Mouse (Mus musculus) embryo, embryonic 9.5 days (tissue): ENCODE measurements around the gene Armh1.
"Not testable (repeated sequence)": the region's sequence is repeated elsewhere in the genome, so short reads cannot be mapped to it uniquely, and the experiment has no call there.

Source experiments
- DNase-seq: peaks from one replicate; pipeline ENCODE4 v3.0.0-alpha.2; 2017; ENCODE audit errors: extremely low spot score

Gene Armh1

DNA sequence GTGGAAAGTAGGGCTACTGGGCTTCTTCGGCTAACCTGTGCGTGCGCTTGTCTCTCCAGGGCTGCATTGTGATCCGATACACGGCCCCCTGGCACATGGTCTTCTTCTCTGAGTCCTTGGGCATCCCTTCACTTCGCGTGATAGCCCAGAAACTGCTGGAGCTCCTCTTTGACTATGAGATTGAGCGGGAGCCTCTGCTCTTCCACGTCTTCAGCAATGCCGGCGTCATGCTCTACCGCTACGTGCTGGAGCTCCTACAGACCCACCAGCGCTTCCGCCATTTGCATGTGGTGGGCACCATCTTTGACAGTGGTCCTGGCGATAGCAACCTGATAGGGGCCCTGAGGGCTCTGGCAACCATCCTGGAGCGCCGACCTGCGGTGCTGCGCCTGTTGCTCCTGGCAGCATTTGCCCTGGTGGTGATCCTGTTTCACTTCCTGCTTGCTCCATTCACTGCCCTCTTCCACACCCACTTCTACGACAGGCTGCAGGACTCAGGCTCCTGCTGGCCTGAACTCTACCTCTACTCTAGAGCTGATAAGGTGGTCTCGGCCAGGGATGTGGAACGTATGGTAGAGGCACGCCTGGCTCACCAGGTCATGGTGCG is 16.0 kb upstream of the Armh1 start:
- no peak for DNase-seq

DNA sequence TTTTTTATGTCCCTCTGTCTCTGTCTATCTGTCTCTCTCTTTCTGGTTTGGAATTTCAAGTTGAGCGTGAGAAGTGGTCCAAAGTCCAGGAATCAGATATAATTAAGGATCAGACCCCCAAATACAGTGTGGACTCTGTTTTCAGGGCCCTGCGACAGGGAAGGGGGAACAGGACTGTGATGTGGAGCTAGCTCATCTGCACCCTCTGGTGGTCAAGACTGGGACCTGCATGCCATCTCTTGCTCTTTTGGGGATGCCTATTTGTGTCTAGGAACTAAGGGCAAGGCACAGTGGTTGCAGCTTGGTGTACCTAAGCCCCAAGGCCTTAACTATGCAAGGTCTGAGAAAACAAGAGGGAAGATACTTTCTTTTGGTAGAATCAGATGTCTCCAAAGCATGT is 15.4 kb upstream of the Armh1 start:
- peak; percentile 82 for DNase-seq

DNA sequence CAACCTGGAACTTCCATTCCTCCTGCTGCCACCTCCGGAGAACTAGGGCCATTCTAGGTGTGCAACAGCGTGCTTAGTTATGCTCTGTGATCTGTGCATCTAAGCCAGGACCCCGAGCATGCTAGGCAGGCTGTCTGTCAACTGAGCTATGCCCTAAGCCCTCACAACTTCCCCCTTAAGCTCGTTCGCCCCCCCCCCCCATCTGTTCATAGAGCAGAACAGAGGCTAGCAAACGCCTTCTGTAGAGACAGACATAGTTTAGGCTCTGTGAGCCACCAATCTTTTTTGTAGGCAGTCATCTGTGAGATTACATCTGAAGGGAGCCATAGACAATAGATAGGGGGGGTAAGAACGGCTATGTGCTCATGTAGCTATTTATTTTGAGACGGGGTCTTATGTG is 11.1 kb upstream of the Armh1 start:
- DNase-seq = no peak

DNA sequence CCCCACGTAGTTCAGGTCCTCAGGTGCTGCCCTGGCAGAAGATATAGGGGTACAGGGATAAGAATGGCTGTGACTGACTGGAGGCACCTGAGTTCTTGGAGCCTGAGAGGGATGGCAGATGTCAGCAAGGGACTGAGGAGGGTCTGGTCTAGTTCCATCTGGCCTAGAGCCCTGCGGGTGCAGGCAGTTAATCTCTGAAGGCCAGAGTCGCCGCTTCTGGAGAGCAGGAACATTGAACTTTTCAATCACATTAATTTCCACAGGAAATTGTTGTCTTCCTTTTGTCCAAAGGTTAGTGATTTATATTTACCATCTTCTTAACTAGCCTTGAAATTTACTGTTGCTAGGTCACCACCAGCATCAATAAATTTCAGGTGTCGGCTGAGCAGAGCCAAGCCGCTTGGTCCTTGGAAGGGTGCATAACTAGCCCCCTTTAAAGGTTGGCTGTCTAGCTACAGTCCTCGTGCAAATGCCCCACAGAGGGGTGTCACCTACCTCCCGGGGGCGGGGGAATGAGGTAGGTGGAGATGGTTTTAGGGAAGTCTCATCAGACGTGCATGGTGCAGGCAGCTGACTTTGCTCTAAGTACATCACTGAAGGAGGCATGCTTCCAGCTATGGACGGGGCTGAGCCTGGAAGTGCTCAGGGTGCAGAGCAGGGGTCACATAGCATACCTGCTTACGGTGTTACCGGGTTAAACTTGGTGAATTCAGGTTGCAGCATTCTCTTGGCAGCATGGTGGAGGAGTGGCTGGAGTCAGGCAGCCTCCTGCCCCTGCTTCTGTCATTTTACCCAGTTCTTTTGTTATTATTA is 10.4 kb upstream of the Armh1 start:
- no peak for DNase-seq

DNA sequence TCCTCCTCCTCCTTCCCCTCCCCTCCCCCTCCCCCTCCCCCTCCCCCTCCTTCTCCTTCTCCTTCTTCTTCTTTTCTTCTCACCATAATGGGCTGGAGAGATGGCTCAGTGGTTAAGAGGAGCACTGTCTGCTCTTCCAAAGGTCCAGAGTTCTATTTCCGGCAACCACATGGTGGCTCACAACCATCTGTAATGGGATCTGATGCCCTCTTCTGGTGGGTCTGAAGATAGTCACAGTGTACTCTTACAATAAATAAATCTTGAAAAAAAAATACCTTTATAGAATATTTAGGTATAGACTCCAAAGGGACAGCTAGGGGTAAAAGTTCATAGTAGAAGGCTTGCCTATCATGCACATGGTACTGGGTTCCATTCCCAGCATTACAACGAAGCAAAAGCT is 9.3 kb upstream of the Armh1 start:
- DNase-seq = no peak

DNA sequence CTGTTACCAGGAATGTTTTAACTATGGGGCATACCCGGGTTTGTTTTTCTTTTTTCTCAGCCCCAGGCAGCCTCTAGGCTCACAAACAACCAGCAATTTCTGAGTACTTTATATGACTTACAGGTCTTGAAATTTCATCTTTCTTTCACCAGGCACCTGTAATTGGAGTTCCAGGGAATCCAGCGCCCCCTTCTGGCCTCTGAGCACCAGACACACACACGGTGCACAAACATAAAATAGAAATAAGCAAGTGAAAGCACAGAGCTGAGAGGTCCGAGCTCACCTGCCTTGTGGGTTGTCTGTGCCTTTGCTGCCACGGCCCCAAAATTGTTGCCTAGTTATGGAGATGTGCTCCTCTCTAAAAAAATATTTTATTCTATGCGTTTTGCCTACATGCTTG is 8.0 kb upstream of the Armh1 start:
- DNase-seq = not testable (repeated sequence)

DNA sequence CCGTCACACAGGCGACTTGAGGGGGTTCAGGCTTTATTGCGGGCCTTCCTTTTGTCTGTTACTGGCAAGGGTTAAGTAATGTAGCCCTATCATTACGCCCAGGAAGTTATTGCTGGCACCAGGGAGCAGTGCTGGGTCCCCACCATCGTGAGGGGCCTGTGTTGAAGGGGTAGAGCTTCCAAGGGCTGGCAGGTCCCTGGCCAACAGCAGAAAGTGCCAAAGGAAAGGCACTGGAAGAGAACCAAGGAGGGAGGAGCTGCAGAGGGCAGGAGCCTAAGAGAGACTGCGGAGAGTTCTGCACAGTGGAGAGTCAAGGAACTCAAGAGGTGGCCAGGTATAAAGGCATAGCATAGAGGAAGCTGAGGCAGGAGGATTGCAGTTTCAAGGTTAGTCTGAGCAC is 2.7 kb upstream of the Armh1 start:
- no peak for DNase-seq

DNA sequence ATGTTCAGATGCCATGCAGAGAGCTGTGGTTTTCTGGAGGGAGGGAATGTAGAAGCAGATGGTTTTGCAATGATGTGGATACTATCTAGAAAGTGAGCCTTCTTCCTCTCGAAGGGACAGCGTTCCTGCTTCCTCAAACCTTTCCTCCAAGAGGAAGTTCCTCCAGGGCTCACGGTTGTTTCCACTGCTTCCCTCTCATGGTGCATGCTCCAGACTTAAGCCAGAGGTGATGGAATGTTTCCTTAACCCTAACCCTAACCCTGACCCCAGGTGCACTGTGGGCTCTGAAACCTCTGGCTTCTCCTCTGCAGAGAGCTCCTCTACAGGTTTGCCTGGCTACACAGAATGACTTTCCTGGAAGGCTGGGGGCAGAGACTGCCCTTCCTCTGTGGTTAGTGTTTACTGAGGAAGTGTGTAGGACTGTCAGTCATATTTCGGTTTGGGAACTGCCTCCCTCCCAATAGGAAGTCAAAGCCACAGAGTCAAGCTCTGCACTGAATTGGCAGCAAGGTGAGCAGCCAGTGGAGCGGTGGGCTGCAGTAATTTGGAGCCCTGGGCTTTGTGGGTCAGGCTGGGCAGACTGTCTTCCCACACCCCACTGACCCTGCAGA is 2.2 kb upstream of the Armh1 start:
- no peak for DNase-seq

DNA sequence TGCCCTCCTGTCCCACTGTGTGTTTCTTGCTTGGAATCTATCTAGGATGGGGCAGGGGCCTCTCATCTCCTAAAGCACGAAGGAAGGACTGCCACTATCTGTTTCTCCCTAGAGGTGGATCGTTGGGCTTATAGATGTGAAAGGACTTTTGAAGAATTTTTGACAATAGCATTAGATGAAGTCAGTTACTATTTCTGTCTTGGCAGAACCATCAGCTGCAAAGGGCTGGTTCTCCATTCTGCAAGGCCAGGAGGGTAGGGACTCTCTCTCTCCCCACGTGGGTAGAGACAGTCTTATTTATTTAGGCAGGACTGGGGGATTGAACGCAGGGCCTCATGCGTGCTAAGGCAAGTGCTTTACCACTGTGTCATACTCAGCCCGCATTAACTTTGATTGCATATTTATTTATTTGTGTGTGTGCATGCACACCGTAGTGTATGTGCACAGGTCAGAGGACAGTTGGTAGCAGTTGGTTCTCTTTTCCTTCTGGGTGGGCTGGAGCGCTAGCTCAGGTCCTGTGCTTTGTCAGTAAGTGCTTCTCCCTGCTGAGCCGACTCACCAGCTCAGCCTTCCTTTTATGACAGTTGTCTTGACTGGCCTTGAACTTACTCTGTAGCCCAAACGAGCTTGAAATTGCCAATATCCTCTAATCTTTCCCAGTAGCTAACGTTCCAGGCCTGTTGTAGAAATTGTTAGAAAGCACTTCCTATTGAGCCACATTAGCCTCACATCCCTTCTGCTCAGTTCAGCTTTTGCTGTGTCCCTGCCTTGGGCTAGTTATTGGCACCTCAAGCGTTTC is 1.5 kb upstream of the Armh1 start:
- DNase-seq = no peak

DNA sequence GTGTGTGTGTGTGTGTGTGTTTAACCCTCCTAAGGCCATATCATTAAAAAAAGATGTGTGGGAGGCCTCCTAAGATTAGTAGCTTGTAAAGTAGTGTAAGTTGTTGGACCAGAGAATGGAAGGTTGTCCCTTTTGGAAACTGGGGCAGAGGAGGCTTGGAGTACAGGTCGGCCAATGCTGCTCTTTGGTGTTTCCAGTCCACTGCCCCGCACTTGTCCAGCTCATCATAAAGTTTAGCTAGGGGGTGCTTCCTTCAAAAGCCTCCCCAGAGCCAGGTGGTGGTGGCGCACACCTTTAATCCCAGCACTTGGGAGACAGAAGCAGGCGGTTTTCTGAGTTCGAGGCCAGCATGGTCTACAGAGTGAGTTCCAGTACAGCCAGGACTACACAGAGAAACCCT is 830 bp upstream of the Armh1 start:
- no peak for DNase-seq

DNA sequence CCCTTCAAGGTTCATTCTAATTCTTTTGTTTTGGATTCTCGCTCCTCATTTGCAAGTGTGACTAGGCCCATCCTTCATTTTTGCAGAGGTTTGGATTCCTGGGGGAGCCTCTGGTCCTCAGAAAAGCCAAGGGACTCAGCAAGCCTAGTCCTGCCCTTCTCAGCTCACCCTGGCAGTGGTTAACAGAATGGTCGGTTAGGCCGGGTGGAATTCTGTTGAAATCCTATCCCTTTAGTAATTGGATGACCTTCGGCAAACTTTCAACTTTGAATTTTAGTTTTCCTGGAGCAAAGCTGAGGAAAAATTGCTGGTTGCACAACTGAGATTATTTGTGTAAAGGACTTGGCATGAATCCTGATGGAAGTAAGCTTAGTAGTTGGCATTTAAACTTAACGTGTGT is 426 bp upstream of the Armh1 start:
- no peak for DNase-seq

DNA sequence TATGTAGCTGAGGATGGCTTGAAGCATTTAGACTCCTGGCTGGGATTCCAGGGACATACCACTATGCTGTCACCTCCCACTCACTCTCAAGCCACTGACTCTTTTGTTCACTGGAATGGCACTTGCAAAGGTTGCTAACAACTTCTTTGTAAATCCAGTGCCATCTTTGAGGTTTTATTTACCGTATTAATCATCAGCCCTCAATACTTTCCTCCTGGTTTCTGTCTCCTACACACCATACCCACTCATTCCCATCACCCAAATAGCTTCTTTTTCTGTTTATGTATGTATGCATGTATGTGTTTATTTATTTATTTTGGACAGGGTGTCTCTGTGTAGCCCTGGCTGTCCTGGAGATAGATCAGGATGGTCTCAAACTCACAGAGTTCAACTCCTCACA is 943 bp downstream of the Armh1 start:
- no peak for DNase-seq

DNA sequence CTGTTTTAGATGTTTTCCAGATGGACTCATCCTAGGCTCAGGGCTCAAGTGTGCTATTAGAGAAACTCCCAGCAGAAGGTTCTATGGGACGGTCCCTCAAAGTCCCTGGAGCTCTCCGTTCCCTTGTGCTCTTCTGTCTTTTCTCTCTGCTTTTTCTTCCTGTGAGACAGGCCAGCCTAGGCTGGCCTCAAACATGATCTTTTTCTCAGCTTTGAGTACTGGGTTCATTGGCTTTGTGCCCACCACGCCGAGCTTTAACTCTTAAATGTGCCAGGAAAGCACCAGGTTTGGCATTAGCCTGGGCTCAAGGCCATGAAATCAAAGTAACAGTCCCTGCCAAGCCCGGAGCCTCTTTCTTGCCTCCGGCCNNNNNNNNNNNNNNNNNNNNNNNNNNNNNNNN is 11.1 kb downstream of the Armh1 start:
- DNase-seq = no peak

DNA sequence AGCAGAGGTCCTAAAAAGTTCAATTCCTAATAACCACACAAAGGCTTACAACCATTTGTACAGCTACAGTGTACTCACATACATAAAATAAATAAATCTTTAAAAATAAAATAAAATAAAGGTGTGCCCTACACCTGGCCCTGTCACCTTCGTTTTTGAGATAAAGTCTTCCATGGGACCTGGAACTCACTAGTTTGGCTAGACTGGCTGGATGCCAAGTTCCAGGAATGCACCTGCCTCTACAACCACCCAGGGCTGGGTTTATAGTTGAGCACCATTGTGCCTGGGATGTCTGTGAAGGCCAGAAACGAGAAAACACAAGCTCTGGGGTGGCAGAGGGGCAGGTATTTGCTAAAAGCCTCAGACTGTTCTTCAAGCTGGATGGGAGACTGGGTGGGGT is 12.8 kb downstream of the Armh1 start:
- no peak for DNase-seq

DNA sequence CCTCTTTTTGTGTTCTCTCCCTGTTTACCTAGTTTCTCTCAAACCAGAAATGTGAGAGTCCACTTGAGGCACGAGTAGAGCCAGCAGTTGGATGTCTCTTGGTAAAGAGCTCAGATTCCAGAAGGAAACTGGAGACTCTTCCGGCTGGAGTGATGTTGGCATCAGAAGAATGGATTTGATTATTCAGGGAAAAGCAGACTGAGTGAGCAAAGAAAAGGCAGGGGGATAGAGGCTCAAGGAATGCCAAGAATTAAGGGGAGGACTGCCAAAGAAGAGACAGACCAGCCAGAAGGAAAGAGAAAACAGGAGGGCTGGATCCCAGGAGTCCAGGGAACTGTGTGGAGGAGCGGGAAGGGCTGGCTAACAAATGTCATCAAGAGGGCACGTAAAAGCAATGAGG is 16.1 kb downstream of the Armh1 start:
- no peak for DNase-seq

DNA sequence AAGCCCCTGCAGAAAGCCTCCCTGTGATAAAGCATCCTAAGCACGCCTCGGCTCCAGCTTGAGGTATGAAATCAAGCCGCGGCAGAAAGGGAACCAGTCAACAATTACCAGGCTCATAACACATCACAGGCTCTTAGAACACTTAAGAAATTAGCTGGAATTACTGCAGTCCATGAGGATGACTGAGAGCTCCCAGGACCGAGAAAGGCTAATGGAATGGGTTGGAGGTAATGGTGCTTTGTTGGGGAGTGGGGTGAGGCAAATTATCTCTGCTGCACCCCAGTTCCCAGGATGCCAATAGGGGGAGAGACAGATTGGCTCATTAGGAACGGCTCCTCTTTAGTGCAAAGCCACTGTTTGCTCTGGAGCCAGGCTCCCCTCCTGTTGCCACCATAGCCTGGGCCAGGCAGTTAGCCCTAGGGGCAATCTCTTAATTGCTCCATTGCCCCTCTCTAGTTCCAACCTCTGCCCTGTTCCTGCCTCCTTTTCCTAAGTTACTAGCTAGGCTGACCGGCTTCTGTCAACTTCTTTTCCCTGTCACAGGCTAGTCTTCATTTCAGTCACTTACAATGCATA is 17.7 kb downstream of the Armh1 start:
- no peak for DNase-seq

DNA sequence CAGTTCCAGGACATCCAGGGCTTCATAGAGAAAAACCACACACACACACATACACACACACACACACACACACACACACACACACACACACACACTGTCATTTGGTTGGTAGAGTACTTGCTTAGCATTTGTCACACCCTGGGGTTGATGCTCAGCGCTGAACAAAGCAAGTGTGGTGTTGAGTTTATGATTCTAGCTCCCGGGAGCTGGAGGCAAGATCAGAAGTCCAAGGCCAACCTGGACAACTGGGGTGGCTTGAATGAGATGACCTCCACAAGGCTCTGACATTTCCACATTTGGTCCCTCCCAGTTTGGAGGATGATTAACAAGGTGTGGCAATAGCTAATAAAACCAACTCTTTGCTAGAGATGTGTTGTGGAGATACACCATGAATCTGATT is 20.7 kb downstream of the Armh1 start:
- no peak for DNase-seq

DNA sequence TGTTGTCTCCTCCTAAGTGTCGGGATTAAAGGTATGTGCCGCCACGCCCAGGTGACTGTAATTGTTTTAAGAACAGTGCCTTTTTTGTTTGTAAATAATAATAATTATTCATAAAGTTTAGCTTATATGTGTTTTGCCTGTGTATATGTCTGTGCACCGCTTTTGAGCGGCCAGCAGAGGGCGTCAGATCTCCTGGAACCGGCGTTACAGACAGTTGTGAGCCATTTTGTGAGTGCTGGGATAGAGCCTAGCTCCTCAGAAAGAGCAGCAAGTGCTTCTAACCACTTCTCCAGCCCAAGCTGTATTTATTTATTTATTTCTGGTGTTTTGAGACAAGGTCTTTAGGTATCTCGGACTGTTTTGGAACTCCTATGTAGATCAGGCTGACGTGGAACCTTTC is 21.6 kb downstream of the Armh1 start:
- no peak for DNase-seq

DNA sequence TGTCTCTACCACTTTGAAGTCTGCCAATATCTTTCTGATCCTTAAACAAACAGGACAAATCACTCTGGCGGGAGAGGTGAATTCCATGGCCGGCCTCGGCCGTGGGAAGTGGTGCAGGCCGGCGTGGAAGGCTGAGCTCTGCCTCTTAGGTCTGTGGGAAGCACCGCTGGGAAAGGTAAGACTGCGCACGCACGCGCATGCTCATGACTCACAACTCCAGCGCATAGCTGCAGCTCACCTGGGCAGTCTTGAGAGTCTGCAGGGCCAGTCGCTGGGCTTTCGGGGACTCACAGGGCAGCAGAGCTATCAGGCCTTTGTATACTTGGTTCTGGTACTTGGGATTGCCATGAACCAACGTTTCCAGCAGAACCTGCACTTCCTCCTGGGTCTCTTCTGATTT is 22.3 kb downstream of the Armh1 start:
- no peak for DNase-seq

DNA sequence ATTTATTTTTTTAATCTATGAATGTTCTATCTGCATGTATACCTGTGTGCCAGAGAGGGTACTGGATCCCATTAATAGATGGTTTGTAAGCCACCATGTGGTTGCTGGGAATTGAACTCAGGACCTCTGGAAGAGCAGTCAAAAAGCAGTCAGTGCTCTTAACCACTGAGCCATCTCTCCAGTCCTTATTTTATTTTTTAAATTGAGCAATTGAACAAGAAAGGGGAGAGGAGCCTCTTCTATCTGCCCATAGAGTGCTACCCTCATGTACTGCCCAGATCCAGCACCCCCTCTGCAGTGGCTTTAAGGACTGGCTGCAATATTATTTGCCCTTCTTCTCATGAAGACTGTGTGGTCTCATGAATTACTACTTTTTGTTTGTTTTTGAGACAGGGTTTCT is 26.7 kb downstream of the Armh1 start:
- no peak for DNase-seq

DNA sequence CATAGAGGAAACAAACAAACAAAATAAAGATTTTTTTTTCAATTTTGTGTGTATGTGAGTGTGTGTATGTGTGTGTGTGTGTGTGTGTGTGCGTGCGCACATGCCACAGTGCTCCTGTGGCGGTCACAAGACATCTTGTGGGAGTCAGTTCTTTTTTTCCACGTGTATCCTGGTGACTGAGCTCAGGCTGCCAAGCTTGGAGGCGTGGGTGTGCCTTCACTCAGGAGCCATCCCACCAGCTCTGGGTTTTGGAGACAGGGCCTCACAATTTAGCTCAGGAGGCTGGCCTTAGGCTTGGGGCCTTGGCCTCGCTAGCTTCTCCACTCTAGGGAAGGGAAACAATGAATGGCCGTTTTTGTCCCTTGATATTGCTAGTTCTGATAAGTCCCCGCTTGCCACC is 27.8 kb downstream of the Armh1 start:
- no peak for DNase-seq

DNA sequence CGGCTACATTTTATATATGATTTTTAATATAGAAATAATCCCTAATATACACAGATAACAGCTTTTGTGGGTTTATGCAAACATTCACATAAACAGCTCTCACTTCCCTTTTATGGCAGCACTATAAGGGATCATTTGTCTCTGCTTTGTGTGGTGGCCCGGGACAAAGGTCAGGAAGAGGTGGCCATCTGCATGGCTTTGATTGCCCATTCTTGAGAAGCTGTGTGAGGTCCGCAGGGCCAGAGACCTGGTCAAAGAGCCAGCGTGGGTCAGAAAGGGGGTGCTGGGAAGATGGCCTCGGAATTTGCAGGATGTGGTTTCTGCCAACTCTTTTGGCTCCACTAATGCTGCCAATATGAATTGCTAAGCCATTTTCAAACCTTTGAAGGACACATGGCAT is 28.9 kb downstream of the Armh1 start:
- DNase-seq = no peak
